Mouse (Mus musculus): ENCODE measurements around the gene Dimt1. TPM values are rescaled to one million over a fixed set of nuclear protein-coding genes. Genes with fewer than 3 reads are reported as not detected.
"Not testable (repeated sequence)": the region's sequence is repeated elsewhere in the genome, so short reads cannot be mapped to it uniquely, and the experiment has no call there.

The Dimt1 gene
- total RNA-seq, 1 experiment from 2014 or later: 17.3 TPM

- no peak for DNase-seq
These were observed 14.6 kb downstream of the Dimt1 start for GRCm38 (mm10) chr13:106961496-106961895.

DNA sequence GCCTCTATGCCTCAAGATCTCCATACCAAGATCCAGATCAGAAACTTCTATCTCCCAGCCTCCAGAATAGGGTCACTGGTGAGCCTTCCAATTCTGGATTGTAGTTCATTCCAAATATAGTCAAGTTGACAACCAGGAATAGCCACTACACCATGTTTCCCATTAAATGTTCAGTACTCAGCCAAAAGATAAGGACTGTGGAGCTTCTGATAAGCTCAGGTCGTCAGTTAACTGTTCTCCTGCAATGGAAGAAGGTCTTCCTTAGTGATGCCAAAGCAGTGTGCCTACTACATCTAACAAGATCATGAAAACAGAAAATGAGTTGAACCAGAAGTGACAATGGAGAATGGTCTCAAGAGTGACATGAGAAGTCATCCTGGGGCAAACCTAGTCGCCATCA is 50.0 kb downstream of the Dimt1 start:
- no peak for DNase-seq

DNA sequence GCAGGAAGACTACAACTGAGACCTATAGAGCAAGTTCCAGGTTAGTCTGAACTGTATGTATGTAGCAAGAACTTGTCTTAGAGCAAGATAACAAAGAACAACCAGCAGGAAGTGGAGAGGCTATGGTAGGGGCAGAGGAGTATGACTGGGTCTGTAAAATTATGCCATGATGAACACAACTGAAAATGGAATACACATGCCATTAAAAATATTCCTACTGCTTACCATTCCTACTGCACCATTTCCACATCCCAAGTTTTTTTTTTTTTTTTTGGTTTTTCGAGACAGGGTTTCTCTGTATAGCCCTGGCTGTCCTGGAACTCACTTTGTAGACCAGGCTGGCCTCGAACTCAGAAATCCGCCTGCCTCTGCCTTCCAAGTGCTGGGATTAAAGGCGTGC is 50.6 kb downstream of the Dimt1 start:
- not testable (repeated sequence) for DNase-seq

- DNase-seq: no peak
These were observed 51.1 kb downstream of the Dimt1 start for GRCm38 (mm10) chr13:106998026-106998425.

DNA sequence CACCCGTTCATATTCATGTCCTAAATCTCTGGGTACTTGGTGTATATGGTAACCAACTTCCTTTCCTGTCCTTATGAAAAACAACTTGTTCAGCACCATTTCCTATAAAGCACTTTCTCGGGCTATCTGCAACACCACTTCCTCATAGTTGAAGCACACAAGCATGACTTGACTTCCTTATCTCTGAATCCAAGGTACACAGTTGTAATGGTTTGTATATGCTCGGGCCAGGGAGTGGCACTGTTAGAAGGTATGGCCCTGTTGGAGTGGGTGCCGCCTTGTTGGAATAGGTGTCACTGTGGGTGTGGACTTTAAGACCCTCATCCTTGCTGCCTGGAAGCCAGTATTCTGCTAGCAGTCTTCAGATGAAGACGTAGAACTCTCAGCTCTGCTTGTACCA is 51.7 kb downstream of the Dimt1 start:
- no peak for DNase-seq

- no peak for DNase-seq
These were observed 56.3 kb downstream of the Dimt1 start for GRCm38 (mm10) chr13:107003211-107003610.

DNA sequence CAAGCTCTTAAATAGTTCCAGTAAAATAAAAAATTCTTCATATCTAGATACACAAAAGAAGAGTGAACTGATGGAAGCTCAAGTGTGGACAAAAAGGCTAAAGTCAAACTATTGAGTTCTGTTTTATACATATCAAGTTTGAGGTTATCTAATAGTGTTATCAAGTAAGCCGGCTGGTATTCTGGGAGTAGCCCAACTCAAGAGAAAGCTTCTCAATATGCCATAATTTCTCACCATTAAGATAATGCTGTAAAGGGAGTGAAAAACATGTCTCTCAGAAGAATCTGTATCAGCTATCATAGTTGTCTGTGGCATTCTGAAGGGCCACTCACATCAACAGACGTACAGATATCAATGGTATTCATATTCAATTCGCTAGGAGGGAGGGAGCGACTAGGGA is 61.2 kb downstream of the Dimt1 start:
- no peak for DNase-seq

Other genes starting within 250 kb of the Dimt1 start
- gene Ipo11, start 10.2 kb upstream of the Dimt1 start, total RNA-seq (2021): 40.1 and 44.1 TPM in 2 replicates
- gene Kif2a, start 75.0 kb downstream of the Dimt1 start, total RNA-seq (2021): 33.3 and 42.7 TPM in 2 replicates